Mouse (Mus musculus) midbrain, embryonic 11.5 days (tissue): ENCODE measurements around the gene Psmd9. TPM values are rescaled to one million over a fixed set of nuclear protein-coding genes. Genes with fewer than 3 reads are reported as not detected.
"Not testable (repeated sequence)": the region's sequence is repeated elsewhere in the genome, so short reads cannot be mapped to it uniquely, and the experiment has no call there.

Experiments used
- ATAC-seq: fragments of 200-750 bp; cut with Nextera tagmentation; 2 replicates; pipeline ENCODE4 v1.8.0; 2017; ENCODE audit warnings: moderate TSS enrichment, moderate library complexity; ENCODE audit not compliant: low FRiP score
- DNase-seq: peaks from one replicate; pipeline ENCODE4 v3.0.0; 2015; ENCODE audit warnings: low spot score; ENCODE audit errors: missing footprints
- H3K27ac ChIP-seq: fragments of 300-500 bp; sonication (generic); 2 replicates; pipeline ENCODE4 v1.5.1; 2014; ENCODE audit warnings: low read depth, low read length
- H3K27me3 ChIP-seq: fragments of 300-500 bp; sonication (generic); 2 replicates; pipeline ENCODE4 v1.6.1; 2014; ENCODE audit warnings: mild to moderate bottlenecking, low read length, moderate library complexity, mixed read lengths; ENCODE audit not compliant: control insufficient read depth, insufficient read depth
- H3K36me3 ChIP-seq: fragments of 300-500 bp; sonication (generic); 2 replicates; pipeline ENCODE4 v1.6.1; 2014; ENCODE audit warnings: mild to moderate bottlenecking, low read length, moderate library complexity, mixed read lengths; ENCODE audit not compliant: control insufficient read depth, insufficient read depth
- H3K4me1 ChIP-seq: fragments of 300-500 bp; sonication (generic); 2 replicates; pipeline ENCODE4 v1.6.1; 2014; ENCODE audit warnings: low read length; ENCODE audit not compliant: control insufficient read depth, insufficient read depth
- H3K4me2 ChIP-seq: fragments of 300-500 bp; sonication (generic); 2 replicates; pipeline ENCODE4 v1.6.1; 2014; ENCODE audit warnings: mild to moderate bottlenecking, moderate library complexity
- H3K4me3 ChIP-seq: fragments of 300-500 bp; sonication (generic); 2 replicates; pipeline ENCODE4 v1.5.1; 2014; ENCODE audit warnings: low read depth, low read length
- H3K9ac ChIP-seq: fragments of 300-500 bp; sonication (generic); 2 replicates; pipeline ENCODE4 v1.6.1; 2014; ENCODE audit warnings: low read length
- H3K9me3 ChIP-seq: fragments of 300-500 bp; sonication (generic); 2 replicates; pipeline ENCODE4 v1.6.1; 2016; ENCODE audit warnings: low read length; ENCODE audit not compliant: control insufficient read depth
- WGBS: fragments of 180-500 bp; shearing (Covaris S2); extraction: QIAGEN DNeasy Blood & Tissue Kit; methylation state at CpG from one replicate; pipeline ENCODE4 v1.1.7; 2014; 5-methylcytosine and 5-hydroxymethylcytosine counted together
- polyA plus RNA-seq: library from polyadenylated mRNA; unstranded; fragments of >200 nt; fragmentation: Nextera tagmentation; extraction: Ambion mirVana; gene quantifications from 2 replicates; pipeline ENCODE4 v1.2.1, GENCODE M21; 2014

The Psmd9 gene
- polyA plus RNA-seq, 1 experiment from 2014 or later, result 60.7 TPM

DNA sequence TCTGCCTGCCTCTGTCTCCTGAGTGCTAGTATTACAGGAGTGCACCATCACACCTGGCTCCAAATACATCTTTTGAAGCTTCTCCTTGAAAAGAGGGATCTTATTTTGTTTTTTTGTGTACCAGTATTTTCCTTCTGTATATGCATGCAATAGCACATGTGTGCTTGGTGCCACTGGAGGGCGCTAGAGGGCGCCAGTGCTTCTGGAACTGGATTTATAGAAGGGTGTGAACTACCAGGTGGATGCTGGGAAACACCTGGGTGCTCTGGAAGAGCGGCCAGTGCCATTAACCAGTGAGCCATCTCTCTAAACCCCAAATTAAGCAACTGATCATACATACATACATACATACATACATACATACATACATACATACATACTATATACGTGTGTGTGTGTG is 33.6 kb downstream of the Psmd9 start:
- not testable (repeated sequence) for H3K27me3 ChIP-seq, H3K9ac ChIP-seq, DNase-seq, H3K4me3 ChIP-seq, H3K4me1 ChIP-seq, H3K4me2 ChIP-seq, ATAC-seq, H3K9me3 ChIP-seq, H3K27ac ChIP-seq, H3K36me3 ChIP-seq
- 90% methylated on average over 2 of the region's 4 CpGs for WGBS

- not testable (repeated sequence) for H3K4me2 ChIP-seq, H3K4me1 ChIP-seq, H3K27ac ChIP-seq, H3K9me3 ChIP-seq, H3K36me3 ChIP-seq, H3K4me3 ChIP-seq, H3K9ac ChIP-seq, H3K27me3 ChIP-seq, ATAC-seq
- WGBS, result 86% methylated on average over 7 of the region's 7 CpGs
- DNase-seq, result peak; percentile 33
Observed at GRCm38 (mm10) chr5:123203591-123203990, 34.4 kb downstream of the Psmd9 start.

- H3K36me3 ChIP-seq, DNase-seq, ATAC-seq, H3K27ac ChIP-seq, H3K9me3 ChIP-seq, H3K4me2 ChIP-seq, H3K4me1 ChIP-seq, H3K27me3 ChIP-seq, H3K4me3 ChIP-seq, H3K9ac ChIP-seq: not testable (repeated sequence)
- 89% methylated on average over 3 of the region's 5 CpGs for WGBS
Observed at GRCm38 (mm10) chr5:123222346-123223050, 53.3 kb downstream of the Psmd9 start.

- H3K4me1 ChIP-seq, result no peaks in the 10 kb centered on the region
- H3K9me3 ChIP-seq, result no peaks in the 10 kb centered on the region; the same call in 1 of the 2 replicates
- 83% methylated on average over 4 of the region's 4 CpGs for WGBS
- no peak for ATAC-seq
- H3K4me2 ChIP-seq, result no peak overlapping the region
- H3K36me3 ChIP-seq, result no peaks in the 10 kb centered on the region
- H3K4me3 ChIP-seq, result no peak overlapping the region
- H3K27ac ChIP-seq, result no peak overlapping the region
- H3K9ac ChIP-seq, result no peak overlapping the region
- H3K27me3 ChIP-seq, result no peaks in the 10 kb centered on the region
- DNase-seq, result no peak
Observed at GRCm38 (mm10) chr5:123223051-123223410, 53.8 kb downstream of the Psmd9 start.

DNA sequence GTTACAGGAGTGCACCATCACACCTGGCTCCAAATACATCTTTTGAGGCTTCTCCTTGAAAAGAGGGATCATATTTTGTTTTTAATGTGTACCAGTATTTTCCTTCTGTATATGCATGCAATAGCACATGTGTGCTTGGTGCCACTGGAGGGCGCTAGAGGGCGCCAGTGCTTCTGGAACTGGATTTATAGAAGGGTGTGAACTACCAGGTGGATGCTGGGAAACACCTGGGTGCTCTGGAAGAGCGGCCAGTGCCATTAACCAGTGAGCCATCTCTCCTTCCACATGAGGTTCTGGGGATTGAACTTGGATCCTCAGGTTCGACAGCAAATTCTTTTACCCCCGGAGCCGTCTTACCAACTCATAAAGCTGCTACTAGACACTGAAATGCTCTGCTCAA is 54.6 kb downstream of the Psmd9 start:
- not testable (repeated sequence) for H3K4me1 ChIP-seq, DNase-seq, ATAC-seq, H3K27me3 ChIP-seq, H3K4me2 ChIP-seq, H3K27ac ChIP-seq, H3K36me3 ChIP-seq, H3K9me3 ChIP-seq, H3K4me3 ChIP-seq, H3K9ac ChIP-seq
- WGBS, result 64% methylated on average over 5 of the region's 6 CpGs

- Histone ChIP-seq H3K4me1 (peaks cover 9% of the 10 kb centered on the region; the same call in 1 of the 2 replicates), H3K27me3 (no peaks in the 10 kb centered on the region), H3K4me3 (no peak overlapping the region), H3K27ac (no peak overlapping the region), H3K36me3 (no peaks in the 10 kb centered on the region), H3K4me2 (no peak overlapping the region), H3K9ac (no peak overlapping the region), H3K9me3 (no peaks in the 10 kb centered on the region)
- WGBS, result 88% methylated on average over 7 of the region's 7 CpGs
- DNase-seq (no peak), ATAC-seq (no peak)
Observed at GRCm38 (mm10) chr5:123226851-123227250, 57.6 kb downstream of the Psmd9 start.

DNA sequence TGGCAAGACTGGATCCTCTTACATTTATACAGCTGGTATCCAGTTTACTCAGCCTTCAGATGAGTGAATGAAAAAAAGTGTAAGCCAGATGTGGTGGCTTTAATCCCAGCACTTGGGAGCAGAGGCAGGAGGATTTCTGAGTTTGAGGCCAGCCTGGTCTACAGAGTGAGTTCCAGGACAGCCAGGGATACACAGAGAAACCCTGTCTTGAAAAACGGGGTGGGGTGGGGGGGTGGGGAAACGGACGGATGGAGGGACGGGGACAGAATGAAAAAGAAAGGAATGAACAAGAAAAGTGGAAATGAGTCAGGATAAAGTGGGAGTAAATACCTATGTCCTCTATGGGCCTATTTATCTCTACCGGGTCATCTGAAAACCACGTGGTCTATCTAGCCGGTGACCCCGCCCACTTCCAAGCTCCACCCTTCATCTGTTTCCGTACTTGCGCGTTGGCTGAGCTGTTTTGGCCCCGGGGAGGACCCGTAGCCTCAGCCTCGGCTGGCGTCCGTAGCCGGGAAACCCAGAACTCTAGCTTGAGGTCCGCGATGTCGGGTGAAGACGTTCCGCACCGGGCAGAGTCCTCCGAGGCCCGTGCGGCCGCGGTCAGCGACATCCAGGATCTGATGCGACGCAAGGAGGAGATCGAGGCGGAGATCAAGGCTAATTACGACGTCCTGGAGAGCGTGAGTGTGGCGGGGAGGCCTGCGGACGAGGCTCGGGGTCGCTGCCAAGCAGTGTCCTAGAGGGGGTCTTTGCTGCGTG is 58.7 kb downstream of the Psmd9 start:
- ATAC-seq (peak; percentile 86), DNase-seq (peak; percentile 99)
- no peaks in the 10 kb centered on the region for H3K27me3 ChIP-seq
- peak overlapping the region; percentile 57 for H3K4me2 ChIP-seq
- H3K4me3 ChIP-seq, result peak overlapping the region; percentile 78
- H3K9ac ChIP-seq, result peak overlapping the region; percentile 90
- H3K27ac ChIP-seq, result no peak overlapping the region
- 2% methylated on average over 42 of the region's 42 CpGs for WGBS
- H3K9me3 ChIP-seq, result no peaks in the 10 kb centered on the region
- H3K4me1 ChIP-seq, result peaks cover 9% of the 10 kb centered on the region; the same call in 1 of the 2 replicates
- no peaks in the 10 kb centered on the region for H3K36me3 ChIP-seq

DNA sequence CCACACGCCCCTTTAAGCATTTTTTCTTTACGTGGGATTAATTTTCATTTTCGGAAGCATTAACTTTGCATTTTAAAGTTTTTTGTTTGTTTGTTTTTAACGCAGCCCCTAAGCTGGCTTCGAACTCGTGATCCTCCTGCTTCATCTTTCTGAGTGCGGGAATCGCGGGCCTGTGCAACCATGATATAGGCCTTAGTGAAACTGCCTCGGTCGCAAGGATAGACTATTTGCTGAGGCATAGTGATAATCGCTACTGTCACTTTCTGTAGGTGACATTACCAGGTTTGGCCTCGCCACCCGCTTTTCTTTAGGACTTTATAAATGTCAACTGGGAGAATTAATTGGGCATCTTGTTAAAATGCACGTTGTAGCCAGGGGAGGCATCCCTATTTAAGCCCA is 59.3 kb downstream of the Psmd9 start:
- H3K4me1 ChIP-seq, result peaks cover 9% of the 10 kb centered on the region; the same call in 1 of the 2 replicates
- H3K9me3 ChIP-seq, result no peaks in the 10 kb centered on the region
- WGBS, result 10% methylated on average over 15 of the region's 15 CpGs
- H3K36me3 ChIP-seq, result no peaks in the 10 kb centered on the region
- no peak overlapping the region for H3K27ac ChIP-seq
- H3K4me2 ChIP-seq, result peak overlapping the region; percentile 57
- peak overlapping the region; percentile 78 for H3K4me3 ChIP-seq
- peak overlapping the region; percentile 90 for H3K9ac ChIP-seq
- ATAC-seq (no peak), DNase-seq (no peak)
- H3K27me3 ChIP-seq, result no peaks in the 10 kb centered on the region

DNA sequence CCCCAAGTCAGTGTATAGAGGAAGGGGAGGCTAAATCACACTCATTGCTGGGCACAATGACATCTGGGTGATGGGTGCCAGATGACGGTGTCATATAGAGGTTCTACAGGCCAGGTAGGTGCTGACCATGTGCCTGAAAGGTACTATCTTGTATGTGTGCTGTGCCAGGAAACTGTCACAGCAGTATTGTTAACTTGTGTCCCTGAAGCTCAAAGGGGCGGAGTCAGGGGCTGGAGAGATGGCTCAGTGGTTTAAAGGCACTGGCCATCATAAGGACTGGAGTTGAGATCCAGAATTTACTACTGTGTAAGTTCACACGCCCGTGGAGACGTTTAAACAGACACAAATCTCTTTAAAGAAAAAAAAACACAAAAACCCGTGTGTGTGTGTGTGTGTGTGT is 60.1 kb downstream of the Psmd9 start:
- no peak overlapping the region for H3K4me3 ChIP-seq

More for the DNA sequence above, 60.1 kb downstream of the Psmd9 start:
- Histone ChIP-seq H3K4me2 (no peak overlapping the region), H3K4me1 (peaks cover 9% of the 10 kb centered on the region; the same call in 1 of the 2 replicates), H3K9ac (no peak overlapping the region), H3K36me3 (no peaks in the 10 kb centered on the region), H3K27ac (no peak overlapping the region), H3K27me3 (no peaks in the 10 kb centered on the region), H3K9me3 (no peaks in the 10 kb centered on the region)
- WGBS, result 89% methylated on average over 6 of the region's 6 CpGs
- DNase-seq, result peak; percentile 81
- no peak for ATAC-seq
